Mouse (Mus musculus): ENCODE measurements around the gene Notch3. TPM values are rescaled to one million over a fixed set of nuclear protein-coding genes. Genes with fewer than 3 reads are reported as not detected.

Notch3 gene
- polyA plus RNA-seq, 1 experiment: not detected

DNA sequence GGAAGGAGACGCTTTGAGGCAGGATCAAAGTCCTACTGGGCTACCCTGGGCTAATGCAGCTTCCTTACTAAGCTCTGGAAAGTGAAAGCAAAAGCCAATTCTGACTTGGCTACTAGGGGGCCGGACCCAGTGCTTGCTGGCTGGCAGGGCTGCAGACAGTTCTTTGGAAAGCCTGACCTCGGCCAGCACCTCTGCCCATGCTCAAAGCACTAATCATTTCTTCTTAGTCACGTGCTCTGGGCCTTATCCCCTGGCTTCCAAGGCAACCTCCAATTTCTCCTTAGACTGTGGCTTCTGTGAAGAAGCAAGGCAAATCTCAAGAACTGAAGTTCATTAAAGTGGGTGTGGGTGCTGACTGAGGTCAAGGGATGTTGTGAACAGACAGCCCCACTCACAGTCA lies 92.0 kb downstream of the Notch3 start:
- peaks cover 4% of the 10 kb centered on the region; the same call in 1 of the 2 replicates for H3K4me1 ChIP-seq (ENCODE audit: control insufficient read depth, insufficient read depth, low read length)
- TF ChIP-seq CTCF (IDR thresholded peaks at IDR 0.05; ENCODE audit: low read depth, low read length): no peak
- TF ChIP-seq POLR2A (IDR thresholded peaks at IDR 0.05; ENCODE audit: borderline replicate concordance, low read depth, low read length): no peak

DNA sequence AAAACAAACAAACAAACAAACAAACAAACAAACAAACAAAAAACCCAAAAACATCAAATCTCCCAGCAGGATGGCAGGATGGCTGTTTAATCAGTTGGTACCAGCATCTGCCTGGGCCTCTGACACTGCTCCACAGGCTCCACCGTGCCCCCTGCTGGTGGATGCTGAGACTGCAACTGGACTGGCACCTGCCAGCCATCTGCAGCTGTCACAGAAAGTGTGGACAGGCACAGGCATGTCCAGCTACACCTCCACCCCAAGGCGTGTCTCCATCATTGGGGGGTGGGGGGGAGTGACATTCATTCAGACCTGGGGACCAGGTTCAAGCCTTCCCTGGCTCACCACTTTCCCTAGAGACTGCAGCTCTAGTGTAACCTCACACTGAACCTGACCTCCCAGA lies 93.3 kb downstream of the Notch3 start:
- H3K27ac ChIP-seq (ENCODE audit: insufficient read depth, low read depth, low read length): no peak overlapping the region
- no peak overlapping the region for H3K4me3 ChIP-seq (ENCODE audit: insufficient read depth, low read length)
- peak; percentile 61 for TF ChIP-seq CTCF (IDR thresholded peaks at IDR 0.05; ENCODE audit: low read depth, low read length)
- no peak for TF ChIP-seq POLR2A (IDR thresholded peaks at IDR 0.05; ENCODE audit: borderline replicate concordance, low read depth, low read length)
- peaks cover 4% of the 10 kb centered on the region; the same call in 1 of the 2 replicates for H3K4me1 ChIP-seq (ENCODE audit: control insufficient read depth, insufficient read depth, low read length)

More for the DNA sequence above, 92.0 kb downstream of the Notch3 start:
- Histone ChIP-seq H3K27ac (ENCODE audit: insufficient read depth, low read depth, low read length) (no peak overlapping the region), H3K4me3 (ENCODE audit: insufficient read depth, low read length) (no peak overlapping the region)

Other genes with a start within 250 kb of the Notch3 start
- gene Rrp1b, start 130.8 kb downstream of the Notch3 start, polyA plus RNA-seq (2012; ENCODE audit: insufficient read depth, insufficient read length, missing spikeins): 9.6 and 11.2 TPM in 2 replicates
- 0.55 TPM in 1 of 2 replicates, not detected in the other for gene Hsf2bp, start 130.5 kb downstream of the Notch3 start, polyA plus RNA-seq (2012; ENCODE audit: insufficient read depth, insufficient read length, missing spikeins)
- not detected in 2 replicates for gene Ephx3, start 22.7 kb upstream of the Notch3 start, polyA plus RNA-seq (2012; ENCODE audit: insufficient read depth, insufficient read length, missing spikeins)
- 72.2 and 88.2 TPM in 2 replicates for gene Brd4, start 117.9 kb upstream of the Notch3 start, polyA plus RNA-seq (2012; ENCODE audit: insufficient read depth, insufficient read length, missing spikeins)
- gene Akap8, start 154.4 kb upstream of the Notch3 start, polyA plus RNA-seq (2012; ENCODE audit: insufficient read depth, insufficient read length, missing spikeins): 77.4 and 90.0 TPM in 2 replicates
- gene Akap8l, start 183.8 kb upstream of the Notch3 start, polyA plus RNA-seq (2012; ENCODE audit: insufficient read depth, insufficient read length, missing spikeins): 87.0 and 116 TPM in 2 replicates
- 19.3 and 24.2 TPM in 2 replicates for gene Wiz, start 222.6 kb upstream of the Notch3 start, polyA plus RNA-seq (2012; ENCODE audit: insufficient read depth, insufficient read length, missing spikeins)
- 26.6 and 31.3 TPM in 2 replicates for gene Rasal3, start 236.7 kb upstream of the Notch3 start, polyA plus RNA-seq (2012; ENCODE audit: insufficient read depth, insufficient read length, missing spikeins)

Data from bone marrow macrophage, adult 2 months (primary cell).